Mouse (Mus musculus): ENCODE results near the gene Maml1. TPM values are rescaled to one million over a fixed set of nuclear protein-coding genes. Genes with fewer than 3 reads are reported as not detected.

The Maml1 gene
- polyA plus RNA-seq, 1 experiment from 2014 or later = 5.8 TPM

- Histone ChIP-seq H3K4me3 (no peak overlapping the region), H3K27ac (no peak overlapping the region), H3K36me3 (replicated peaks) (peaks cover 55% of the 10 kb centered on the region), H3K9me3 (no peaks in the 10 kb centered on the region), H3K27me3 (ENCODE audit: poor library complexity, severe bottlenecking) (no peaks in the 10 kb centered on the region), H3K4me1 (peaks cover 25% of the 10 kb centered on the region)
- WGBS = 93% methylated on average over 5 of the region's 5 CpGs
- DNase-seq (ENCODE audit: extremely low spot score, low spot score) = no peak
Measured at GRCm38 (mm10) chr11:50208039-50208438, 84.1 kb downstream of the Maml1 start.

- 95% methylated on average over 14 of the region's 14 CpGs for WGBS
- no peak overlapping the region for H3K4me3 ChIP-seq
- no peak for DNase-seq (ENCODE audit: extremely low spot score, low spot score)
- no peaks in the 10 kb centered on the region for H3K9me3 ChIP-seq
- H3K4me1 ChIP-seq = peaks cover 20% of the 10 kb centered on the region
- H3K27ac ChIP-seq = no peak overlapping the region
- H3K36me3 ChIP-seq (replicated peaks) = peaks cover 62% of the 10 kb centered on the region
- no peaks in the 10 kb centered on the region for H3K27me3 ChIP-seq (ENCODE audit: poor library complexity, severe bottlenecking)
Measured at GRCm38 (mm10) chr11:50207344-50207743, 84.8 kb downstream of the Maml1 start.

DNA sequence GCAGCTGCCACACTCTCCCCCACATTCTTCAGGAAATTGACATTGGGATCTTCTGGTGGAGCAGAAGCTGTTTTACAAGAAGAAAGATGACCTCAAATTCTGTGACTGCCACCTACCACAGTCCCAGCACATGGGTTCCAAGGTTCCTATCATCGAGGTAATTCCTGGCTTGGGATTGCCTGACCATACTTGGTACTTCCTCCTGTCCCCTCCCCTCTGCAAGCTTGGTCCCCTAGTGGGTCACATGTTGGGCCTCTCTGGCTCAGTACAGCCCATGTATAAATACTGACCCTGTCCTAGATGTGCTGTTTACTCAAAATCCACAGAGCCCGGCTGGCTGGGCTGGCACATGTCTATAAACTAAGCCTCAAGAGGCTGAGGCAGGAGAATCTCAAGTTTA is 86.1 kb downstream of the Maml1 start:
- Histone ChIP-seq H3K9me3 (no peaks in the 10 kb centered on the region), H3K4me3 (no peak overlapping the region), H3K36me3 (replicated peaks) (peaks cover 75% of the 10 kb centered on the region), H3K27me3 (ENCODE audit: poor library complexity, severe bottlenecking) (no peaks in the 10 kb centered on the region), H3K27ac (no peak overlapping the region), H3K4me1 (peaks cover 16% of the 10 kb centered on the region)
- 96% methylated on average over 2 of the region's 2 CpGs for WGBS
- DNase-seq (ENCODE audit: extremely low spot score, low spot score) = no peak

Small RNAs within 50 kb of the gene (microRNA-seq; reads per million reads assigned to microRNA genes)
- gene Mir6919 = not detected

Other genes with a start within 250 kb of the Maml1 start
- 32.5 TPM in 2 replicates for gene Tbc1d9b, start 160.9 kb downstream of the Maml1 start, polyA plus RNA-seq (2016; fragmentation: Nextera tagmentation; extraction: Ambion mirVana)
- 22.8 and 25.9 TPM in 2 replicates for gene Mrnip, start 117.9 kb downstream of the Maml1 start, polyA plus RNA-seq (2016; fragmentation: Nextera tagmentation; extraction: Ambion mirVana)
- gene Sqstm1, start 81.5 kb downstream of the Maml1 start, polyA plus RNA-seq (2016; fragmentation: Nextera tagmentation; extraction: Ambion mirVana) = 117 and 122 TPM in 2 replicates
- 10.8 and 13.2 TPM in 2 replicates for gene Mgat4b, start 81.4 kb downstream of the Maml1 start, polyA plus RNA-seq (2016; fragmentation: Nextera tagmentation; extraction: Ambion mirVana)
- 0.79 and 1.1 TPM in 2 replicates for gene Ltc4s, start 53.7 kb downstream of the Maml1 start, polyA plus RNA-seq (2016; fragmentation: Nextera tagmentation; extraction: Ambion mirVana)
- gene Canx, start 33.4 kb upstream of the Maml1 start, polyA plus RNA-seq (2016; fragmentation: Nextera tagmentation; extraction: Ambion mirVana) = 334 and 352 TPM in 2 replicates
- gene Cby3, start 62.2 kb upstream of the Maml1 start, polyA plus RNA-seq (2016; fragmentation: Nextera tagmentation; extraction: Ambion mirVana) = 0.23 and 0.57 TPM in 2 replicates
- gene Hnrnph1, start 84.7 kb upstream of the Maml1 start, polyA plus RNA-seq (2016; fragmentation: Nextera tagmentation; extraction: Ambion mirVana) = 634 and 666 TPM in 2 replicates
- 23.1 and 24.0 TPM in 2 replicates for gene Rufy1, start 138.8 kb upstream of the Maml1 start, polyA plus RNA-seq (2016; fragmentation: Nextera tagmentation; extraction: Ambion mirVana)

Data from forebrain, embryonic 10.5 days (tissue).